Mouse (Mus musculus) Patski (cell line): ENCODE data around the gene Clp1. TPM values are rescaled to one million over a fixed set of nuclear protein-coding genes. Genes with fewer than 3 reads are reported as not detected.

Source experiments
- ATAC-seq: fragments of 100-300 bp; one replicate; pipeline ENCODE4 v1.8.0; 2021
- CTCF ChIA-PET: fragments of 350-600 bp; sonication (Branson Sonifier 250); formaldehyde crosslinking; loops from one replicate; lab custom pipeline; 2022; ENCODE audit warnings: inconsistent platforms; lab: Charles Lee
- POLR2A ChIA-PET: fragments of 350-600 bp; sonication (Branson Sonifier 250); formaldehyde crosslinking; loops from one replicate; lab custom pipeline; 2022; ENCODE audit warnings: antibody characterized with exemption, inconsistent platforms; lab: Charles Lee
- DNase-seq: peaks from one replicate; pipeline ENCODE4 v3.0.0-alpha.2; 2011; ENCODE audit warnings: low read depth, low spot score
- H3K27me3 ChIP-seq: fragments of 371-371 bp; one replicate; pipeline ENCODE4 v1.5.1; 2021
- CTCF ChIP-seq: fragments of 100-300 bp; IDR thresholded peaks from one replicate; pipeline ENCODE4 v1.5.1; 2021
- in situ Hi-C: fragments of 300-500 bp; cut with MboI; formaldehyde crosslinking; loops from 3 replicates; pipeline ENCODE4 v1.11.1; 2018; ENCODE audit warnings: low pct_unique_long_range_greater_than_20kb, mixed read lengths
- polyA plus RNA-seq: library from polyadenylated mRNA; unstranded; gene quantifications from one replicate; pipeline ENCODE4 v1.2.3, GENCODE M21; 2021

Clp1 gene
- polyA plus RNA-seq, 1 experiment from 2014 or later: 11.9 TPM

DNA sequence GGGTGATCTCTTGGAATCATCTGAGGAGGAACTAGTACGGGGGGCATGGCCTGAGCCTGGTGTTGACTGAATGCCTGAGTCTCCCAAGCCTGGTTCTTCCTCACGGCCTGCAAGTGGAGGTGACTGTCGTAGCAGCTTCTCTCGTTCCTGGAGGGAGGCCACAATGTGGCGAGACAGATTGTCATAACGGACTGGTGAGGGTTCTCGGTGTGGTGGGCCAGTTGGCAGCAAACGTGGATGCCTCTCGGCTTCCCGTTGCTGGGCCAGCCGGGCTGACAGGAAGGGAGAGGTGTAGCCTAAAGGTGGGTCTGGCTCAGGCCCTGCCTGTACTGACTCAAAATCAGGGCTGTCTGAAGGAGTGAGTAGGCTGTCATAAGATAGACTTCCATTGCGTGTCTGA, 37.1 kb downstream of the Clp1 start:
- no peaks in the 10 kb centered on the region for H3K27me3 ChIP-seq
- DNase-seq: no peak

DNA sequence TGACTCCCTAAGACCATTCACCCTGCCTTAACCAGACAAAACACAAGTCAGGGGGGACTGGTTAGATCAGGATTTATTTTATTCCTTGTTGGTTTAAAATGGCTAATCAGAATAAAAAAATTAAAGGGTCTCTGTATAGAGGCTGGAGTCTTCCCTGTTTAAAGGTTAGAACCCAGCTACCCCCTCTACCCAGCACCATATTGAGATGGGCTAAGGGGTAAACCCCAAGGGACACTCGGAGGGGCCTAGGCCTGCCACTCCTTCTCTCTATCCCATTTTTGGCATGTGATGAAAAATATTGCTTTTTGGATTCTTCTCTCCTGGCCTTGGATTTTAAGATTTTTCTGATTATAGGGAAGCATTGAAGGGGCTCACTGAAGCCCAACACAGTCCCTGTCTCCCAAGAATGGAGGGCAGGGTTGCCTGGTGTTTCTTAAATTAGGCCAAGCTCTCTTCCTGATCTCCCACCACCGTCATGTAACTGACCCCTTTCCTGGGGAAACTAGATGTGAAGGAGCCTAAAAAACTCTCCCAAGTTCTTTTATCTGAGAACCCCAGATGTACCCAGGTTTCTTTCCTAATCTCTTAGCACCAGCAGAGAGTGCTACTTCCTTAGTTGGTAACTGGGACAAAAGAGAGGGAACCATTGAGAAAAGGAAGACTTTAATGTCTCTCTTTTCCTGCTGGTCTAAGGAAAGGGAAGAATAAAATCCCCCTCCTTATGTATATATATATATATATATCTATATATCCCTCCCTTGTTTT, 38.9 kb downstream of the Clp1 start:
- DNase-seq (no peak), ATAC-seq (no peak)
- H3K27me3 ChIP-seq: no peaks in the 10 kb centered on the region
- POLR2A ChIA-PET: no interaction called here
- in situ Hi-C loops: no loop called here
- no peak for TF ChIP-seq CTCF
- CTCF ChIA-PET: interaction anchor here (1.2 kb wide), 1 partner anchor 11 kb away, joined by 3 read pairs; no protein-coding TSS in a partner anchor

More for the DNA sequence above, 37.1 kb downstream of the Clp1 start:
- ChIA-PET POLR2A (no interaction called here), CTCF (interaction anchor here (1.3 kb wide), 1 partner anchor 9 kb away, joined by 3 read pairs; no protein-coding TSS in a partner anchor)
- ATAC-seq: no peak
- in situ Hi-C loops: no loop called here
- TF ChIP-seq CTCF: no peak

DNA sequence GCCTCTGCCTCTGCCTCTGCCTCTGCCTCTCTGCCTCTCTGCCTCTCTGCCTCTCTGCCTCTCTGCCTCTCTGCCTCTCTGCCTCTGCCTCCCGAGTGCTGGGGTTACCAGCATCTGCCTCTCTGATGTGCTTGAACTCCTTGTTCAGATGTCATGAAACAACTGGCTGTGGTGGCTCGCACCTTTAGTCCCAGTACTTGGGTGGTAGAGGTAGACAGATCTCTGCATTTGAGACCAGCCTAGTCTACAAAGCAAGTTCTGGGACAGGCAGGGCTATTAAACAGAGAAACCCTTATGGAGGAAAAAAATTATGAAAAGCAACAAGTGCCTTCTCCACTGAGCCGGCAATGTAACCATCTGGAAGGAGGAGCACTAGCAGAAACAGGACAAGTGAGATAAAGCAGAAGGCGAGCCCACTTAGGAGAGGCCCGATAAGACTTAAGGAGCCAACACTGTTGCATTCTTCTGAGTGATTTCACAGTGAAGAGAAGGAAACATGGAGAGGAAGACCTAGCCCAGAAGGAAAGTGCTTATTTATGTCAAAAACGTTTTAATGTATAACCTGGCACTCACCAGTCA, 44.5 kb downstream of the Clp1 start:
- ChIA-PET CTCF (no interaction called here), POLR2A (no interaction called here)
- TF ChIP-seq CTCF: no peak
- in situ Hi-C loops: no loop called here
- H3K27me3 ChIP-seq: no peaks in the 10 kb centered on the region
- ATAC-seq (no peak), DNase-seq (no peak)

DNA sequence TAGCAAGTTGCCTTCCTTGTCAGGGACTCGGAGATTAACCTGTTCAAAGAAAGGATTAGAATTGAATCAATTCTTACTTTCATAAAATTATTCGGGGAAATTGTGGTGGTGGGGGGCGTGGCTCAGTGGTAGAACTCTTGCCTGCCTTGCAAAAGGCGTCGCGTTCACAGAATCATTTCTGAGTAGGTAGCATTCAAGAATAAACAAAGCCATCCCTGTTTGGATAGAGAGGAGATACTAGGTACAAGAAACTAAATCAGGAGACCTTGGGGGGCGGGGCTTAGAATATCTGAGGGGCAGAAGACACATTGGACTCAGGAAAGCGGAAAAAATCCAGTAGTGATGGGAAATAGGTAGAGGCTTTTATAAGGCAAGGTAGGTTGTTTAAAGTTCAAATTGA, 48.1 kb downstream of the Clp1 start, which contains the start of gene Tmx2:
TSS of gene Tmx2 (minus strand) at position 125 of the 400 bp plus-strand sequence.
- ATAC-seq: no peak

DNA sequence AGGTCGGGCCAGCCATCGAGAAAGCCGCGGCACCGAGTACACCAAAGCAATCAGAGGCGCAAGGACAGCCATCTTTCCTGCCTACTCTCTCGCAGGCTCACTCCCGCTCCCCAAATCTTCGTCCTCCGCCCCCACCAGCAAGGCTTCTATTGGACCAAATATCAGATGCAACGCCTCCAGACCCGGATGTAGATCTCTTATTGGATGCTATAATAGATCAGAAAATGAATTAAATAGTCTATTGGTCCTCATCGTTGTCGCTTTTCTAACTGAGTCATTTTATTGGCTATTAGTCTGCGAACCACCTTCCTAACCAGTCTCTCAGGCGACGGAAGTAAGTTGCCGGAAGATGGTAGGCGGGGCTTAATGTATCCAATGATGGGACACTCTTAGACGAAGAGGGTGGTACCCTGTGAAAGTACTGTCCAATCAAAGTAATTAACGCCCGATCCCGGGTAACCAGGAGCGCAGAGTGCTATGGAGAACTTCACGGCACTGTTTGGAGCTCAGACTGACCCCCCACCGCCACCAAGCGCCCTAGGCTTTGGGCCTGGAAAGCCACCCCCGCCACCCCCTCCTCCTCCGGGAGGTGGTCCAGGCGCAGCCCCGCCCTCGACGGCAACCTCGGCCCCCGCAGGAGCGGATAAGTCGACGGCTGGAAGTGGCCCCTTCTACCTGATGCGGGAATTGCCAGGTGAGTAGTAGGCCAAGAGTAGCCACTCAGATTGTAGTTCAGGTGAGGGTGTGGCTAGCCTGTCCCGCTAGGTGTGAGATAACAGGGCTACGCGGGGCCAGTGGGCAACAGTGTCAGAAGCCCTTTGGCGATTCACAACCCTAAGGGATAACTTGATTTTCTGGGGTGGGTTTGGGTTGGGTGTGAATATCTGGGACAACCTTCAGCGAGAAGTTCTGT, 48.9 kb downstream of the Clp1 start, which contains the start of the genes Gm28635 and Med19:
TSS of gene Gm28635 (minus strand) at position 74 of the 913 bp plus-strand sequence.
TSS of gene Med19 (plus strand) at position 435 of the 913 bp plus-strand sequence.
- DNase-seq (peak; percentile 97), ATAC-seq (peak; percentile 99)
- no peak for TF ChIP-seq CTCF
- no peaks in the 10 kb centered on the region for H3K27me3 ChIP-seq
- POLR2A ChIA-PET: no interaction called here
- CTCF ChIA-PET: interaction anchor here (0.8 to 1.8 kb wide), 2 partner anchors 47 to 80 kb away, joined by 3 to 4 read pairs; no protein-coding TSS in a partner anchor
- in situ Hi-C loops: no loop called here

More for the DNA sequence above, 48.1 kb downstream of the Clp1 start, which contains the start of gene Tmx2:
- TF ChIP-seq CTCF: no peak
- in situ Hi-C loops: no loop called here
- DNase-seq: no peak
- ChIA-PET POLR2A (no interaction called here), CTCF (interaction anchor here (0.7 kb wide), 1 partner anchor 20 kb away, joined by 3 read pairs; no protein-coding TSS in a partner anchor)
- H3K27me3 ChIP-seq: no peaks in the 10 kb centered on the region

DNA sequence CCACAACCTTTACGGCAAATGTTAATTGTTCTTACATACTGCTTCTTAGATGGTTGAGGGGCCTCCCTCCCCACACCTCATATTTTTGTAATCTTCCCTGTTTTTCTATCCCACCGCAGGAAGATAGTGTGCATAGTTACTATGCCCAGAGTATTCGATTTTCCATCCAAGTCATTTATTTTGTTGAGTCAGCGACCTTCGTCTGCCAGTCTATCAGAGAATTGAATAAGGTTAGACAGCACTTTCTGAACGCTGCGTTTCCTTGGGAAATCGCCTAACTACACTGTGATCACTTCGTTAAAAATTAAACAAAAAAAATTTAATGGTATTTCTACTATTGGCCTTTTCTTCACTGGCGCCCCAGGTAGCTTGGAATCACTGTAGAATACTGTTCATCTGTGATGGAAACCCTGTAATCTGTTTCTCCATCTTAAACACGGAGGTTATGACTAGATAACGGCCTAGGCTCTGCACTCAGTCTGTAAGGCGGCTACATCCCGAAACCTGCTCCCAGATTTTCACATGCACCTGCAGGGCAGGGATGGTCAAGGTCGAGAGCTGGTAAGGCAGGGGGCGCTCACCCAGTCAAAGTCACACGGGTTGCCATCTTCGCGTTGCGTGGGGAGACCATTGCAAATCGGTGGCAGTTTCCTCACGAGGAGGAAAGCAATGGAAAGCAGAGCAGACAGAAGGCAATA, 49.7 kb downstream of the Clp1 start:
- peak; percentile 78 for TF ChIP-seq CTCF
- ChIA-PET CTCF (interaction anchor here (0.8 to 1.8 kb wide), 4 partner anchors 10 to 198 kb away, joined by 3 to 4 read pairs (median 3); no protein-coding TSS in a partner anchor), POLR2A (interaction anchor here (0.7 to 0.9 kb wide), 2 partner anchors 26 to 44 kb away, joined by 3 read pairs; no protein-coding TSS in a partner anchor)
- H3K27me3 ChIP-seq: no peaks in the 10 kb centered on the region
- no peak for DNase-seq
- ATAC-seq: peak; percentile 45
- in situ Hi-C loops: no loop called here

Other genes starting within 250 kb of the Clp1 start
- gene Ctnnd1, start 76.6 kb downstream of the Clp1 start, polyA plus RNA-seq: 102 TPM
- gene Btbd18, start 68.3 kb downstream of the Clp1 start, polyA plus RNA-seq: 0.10 TPM
- 60.4 TPM for gene Selenoh, start 56.6 kb downstream of the Clp1 start, polyA plus RNA-seq
- gene Gm28635, start 49.3 kb downstream of the Clp1 start, polyA plus RNA-seq: not detected
- gene Med19, start 48.9 kb downstream of the Clp1 start, polyA plus RNA-seq: 30.6 TPM
- 244 TPM for gene Tmx2, start 48.2 kb downstream of the Clp1 start, polyA plus RNA-seq
- gene Zdhhc5, start 12.2 kb downstream of the Clp1 start, polyA plus RNA-seq: 65.0 TPM
- 11.6 TPM for gene Ypel4, start 6.7 kb upstream of the Clp1 start, polyA plus RNA-seq
- 3.1 TPM for gene Gm19426, start 16.3 kb upstream of the Clp1 start, polyA plus RNA-seq
- 0.14 TPM for gene Serping1, start 48.1 kb upstream of the Clp1 start, polyA plus RNA-seq
- 4.7 TPM for gene Ube2l6, start 71.5 kb upstream of the Clp1 start, polyA plus RNA-seq
- gene Smtnl1, start 95.3 kb upstream of the Clp1 start, polyA plus RNA-seq: not detected
- 56.5 TPM for gene Timm10, start 99.6 kb upstream of the Clp1 start, polyA plus RNA-seq
- 0.22 TPM for gene Slc43a1, start 111.5 kb upstream of the Clp1 start, polyA plus RNA-seq
- 0.82 TPM for gene Rtn4rl2, start 159.4 kb upstream of the Clp1 start, polyA plus RNA-seq
- gene Slc43a3, start 209.2 kb upstream of the Clp1 start, polyA plus RNA-seq: not detected